Mouse (Mus musculus) heart, adult 2 months (tissue): ENCODE data around the gene Usp50.

Source experiments
- CTCF ChIP-seq: fragments of 200-600 bp; IDR thresholded peaks from 2 replicates; pipeline ENCODE4 v1.8.1; 2022; ENCODE audit warnings: antibody characterized with exemption, mild to moderate bottlenecking, moderate library complexity
- EP300 ChIP-seq: fragments of 200-500 bp; IDR thresholded peaks from 2 replicates; pipeline ENCODE4 v1.6.1; 2011; ENCODE audit warnings: low read depth, low read length, control low read depth; ENCODE audit not compliant: insufficient read depth
- POLR2A ChIP-seq: fragments of 200-500 bp; IDR thresholded peaks from 2 replicates; pipeline ENCODE4 v1.6.1; 2011; ENCODE audit warnings: mild to moderate bottlenecking, low read depth, low read length, control low read depth; ENCODE audit not compliant: insufficient read depth

DNA sequence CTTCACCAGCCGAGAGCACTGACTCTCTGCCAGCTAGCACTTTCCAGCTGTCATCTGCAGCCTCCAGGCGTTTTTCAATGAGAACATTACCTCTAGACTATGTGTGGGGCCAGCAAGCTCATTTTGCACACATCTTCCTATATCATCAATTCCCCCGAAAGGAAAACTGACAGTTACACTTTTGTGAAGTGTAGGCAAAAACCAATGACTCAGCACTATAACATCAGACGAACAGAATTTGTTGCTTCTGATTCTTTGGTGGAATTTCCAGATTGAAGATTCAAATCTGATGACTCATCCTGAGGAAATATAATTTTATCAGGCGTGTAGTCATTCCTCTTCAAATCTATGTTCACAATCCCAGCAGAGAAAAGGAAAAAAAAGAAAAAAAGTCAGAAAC lies 9.3 kb upstream of the Usp50 start:
- TF ChIP-seq POLR2A (no peak), EP300 (no peak), CTCF (no peak)
